Mouse (Mus musculus) stomach, postnatal 0 days (tissue): ENCODE data around the gene Ctsw. TPM values are rescaled to one million over a fixed set of nuclear protein-coding genes. Genes with fewer than 3 reads are reported as not detected.
A peak's percentile ranks its signal among the peaks of the same experiment; 100 is the strongest.

ENCODE experiments used
- ATAC-seq: fragments of 200-750 bp; cut with Nextera tagmentation; 2 replicates; pipeline ENCODE4 v1.8.0; 2017; ENCODE audit not compliant: low FRiP score, low TSS enrichment
- DNase-seq: peaks from one replicate; pipeline ENCODE4 v3.0.0-alpha.2; 2016; ENCODE audit warnings: low spot score
- H3K27ac ChIP-seq: fragments of 300-500 bp; sonication (generic); replicated peaks from 2 replicates; pipeline ENCODE4 v1.5.1; 2014; ENCODE audit warnings: mild to moderate bottlenecking, control low read depth
- H3K27me3 ChIP-seq: fragments of 300-500 bp; sonication (generic); 2 replicates; pipeline ENCODE4 v1.6.1; 2014; ENCODE audit warnings: low read length; ENCODE audit not compliant: control insufficient read depth, insufficient read depth
- H3K36me3 ChIP-seq: fragments of 300-500 bp; sonication (generic); 2 replicates; pipeline ENCODE4 v1.6.1; 2014; ENCODE audit warnings: low read length, mixed read lengths; ENCODE audit not compliant: control insufficient read depth, insufficient read depth
- H3K4me1 ChIP-seq: fragments of 300-500 bp; sonication (generic); replicated peaks from 2 replicates; pipeline ENCODE4 v1.6.1; 2014; ENCODE audit warnings: antibody characterized with exemption; ENCODE audit not compliant: control insufficient read depth, insufficient read depth
- H3K4me2 ChIP-seq: fragments of 300-500 bp; sonication (generic); replicated peaks from 2 replicates; pipeline ENCODE4 v1.6.1; 2014; ENCODE audit warnings: low read depth, mild to moderate bottlenecking, control low read depth, moderate library complexity
- H3K4me3 ChIP-seq: fragments of 300-500 bp; sonication (generic); 2 replicates; pipeline ENCODE4 v1.5.1; 2014; ENCODE audit warnings: low read depth, low read length, control low read depth
- H3K9ac ChIP-seq: fragments of 300-500 bp; sonication (generic); 2 replicates; pipeline ENCODE4 v1.6.1; 2014; ENCODE audit warnings: mild to moderate bottlenecking, low read length, control low read depth, mixed read lengths
- H3K9me3 ChIP-seq: fragments of 300-500 bp; sonication (generic); 2 replicates; pipeline ENCODE4 v1.6.1; 2016; ENCODE audit warnings: low read length; ENCODE audit not compliant: control insufficient read depth
- CTCF ChIP-seq: IDR thresholded peaks from 2 replicates; pipeline ENCODE4 v1.5.1; 2016; ENCODE audit warnings: antibody characterized with exemption, low read depth, mild to moderate bottlenecking, moderate library complexity
- EP300 ChIP-seq: optimal IDR thresholded peaks from 2 replicates; pipeline ENCODE3; 2016; ENCODE audit warnings: antibody characterized with exemption
- WGBS: fragments of 180-500 bp; shearing (Covaris S2); extraction: QIAGEN DNeasy Blood & Tissue Kit; methylation state at CpG from one replicate; pipeline ENCODE4 v1.1.7; 2014; 5-methylcytosine and 5-hydroxymethylcytosine counted together
- polyA plus RNA-seq: library from polyadenylated mRNA; unstranded; fragments of >200 nt; fragmentation: Nextera tagmentation; extraction: Ambion mirVana; gene quantifications from 2 replicates; pipeline ENCODE4 v1.2.1, GENCODE M21; 2015

Gene Ctsw
- polyA plus RNA-seq, 1 experiment from 2014 or later = 0.29 TPM

GRCm38 (mm10) chr19:5486286-5486685 is 18.0 kb upstream of the Ctsw start:
- Histone ChIP-seq H3K27ac (no peak overlapping the region; the same call in 1 of the 2 replicates), H3K4me2 (no peak overlapping the region), H3K4me1 (no peaks in the 10 kb centered on the region), H3K36me3 (peaks cover 13% of the 10 kb centered on the region; the same call in 1 of the 2 replicates), H3K4me3 (no peak overlapping the region), H3K27me3 (no peaks in the 10 kb centered on the region), H3K9ac (no peak overlapping the region), H3K9me3 (no peaks in the 10 kb centered on the region)
- TF ChIP-seq EP300 (no peak), CTCF (no peak)
- ATAC-seq = no peak
- WGBS = 67% methylated on average over 8 of the region's 8 CpGs
- DNase-seq = peak; percentile 64

- TF ChIP-seq CTCF (no peak), EP300 (no peak)
- Histone ChIP-seq H3K4me1 (no peaks in the 10 kb centered on the region), H3K27me3 (no peaks in the 10 kb centered on the region), H3K9me3 (no peaks in the 10 kb centered on the region), H3K27ac (no peak overlapping the region), H3K36me3 (peaks cover 15% of the 10 kb centered on the region; the same call in 1 of the 2 replicates), H3K4me3 (no peak overlapping the region), H3K9ac (no peak overlapping the region), H3K4me2 (no peak overlapping the region)
- no peak for DNase-seq
- 92% methylated on average over 7 of the region's 7 CpGs for WGBS
- no peak for ATAC-seq
Measured at GRCm38 (mm10) chr19:5485821-5486220, 17.5 kb upstream of the Ctsw start.

- WGBS = 78% methylated on average over 8 of the region's 8 CpGs
- Histone ChIP-seq H3K27me3 (no peaks in the 10 kb centered on the region), H3K4me2 (no peak overlapping the region), H3K4me1 (no peaks in the 10 kb centered on the region), H3K4me3 (no peak overlapping the region), H3K9me3 (no peaks in the 10 kb centered on the region), H3K36me3 (peaks cover 17% of the 10 kb centered on the region; the same call in 1 of the 2 replicates), H3K9ac (no peak overlapping the region), H3K27ac (no peak overlapping the region)
- DNase-seq = no peak
- no peak for ATAC-seq
- TF ChIP-seq EP300 (no peak), CTCF (no peak)
Measured at GRCm38 (mm10) chr19:5485371-5485770, 17.1 kb upstream of the Ctsw start.

GRCm38 (mm10) chr19:5484496-5484895 is 16.2 kb upstream of the Ctsw start:
- ATAC-seq = no peak
- Histone ChIP-seq H3K4me1 (no peaks in the 10 kb centered on the region), H3K27me3 (no peaks in the 10 kb centered on the region), H3K4me2 (no peak overlapping the region), H3K36me3 (peaks cover 21% of the 10 kb centered on the region; the same call in 1 of the 2 replicates), H3K9ac (no peak overlapping the region), H3K27ac (no peak overlapping the region), H3K9me3 (no peaks in the 10 kb centered on the region), H3K4me3 (no peak overlapping the region)
- TF ChIP-seq EP300 (no peak), CTCF (no peak)
- WGBS = 89% methylated on average over 5 of the region's 5 CpGs
- DNase-seq = no peak

GRCm38 (mm10) chr19:5483386-5484359 is 15.4 kb upstream of the Ctsw start:
- WGBS = 92% methylated on average over 19 of the region's 19 CpGs
- Histone ChIP-seq H3K36me3 (peaks cover 21% of the 10 kb centered on the region; the same call in 1 of the 2 replicates), H3K9ac (no peak overlapping the region), H3K27me3 (no peaks in the 10 kb centered on the region), H3K4me3 (no peak overlapping the region), H3K4me2 (no peak overlapping the region), H3K27ac (no peak overlapping the region), H3K4me1 (no peaks in the 10 kb centered on the region), H3K9me3 (no peaks in the 10 kb centered on the region)
- TF ChIP-seq EP300 (no peak), CTCF (no peak)
- no peak for DNase-seq
- no peak for ATAC-seq

- H3K9ac ChIP-seq = no peak overlapping the region
- no peak overlapping the region for H3K27ac ChIP-seq
- H3K4me1 ChIP-seq = no peaks in the 10 kb centered on the region; the same call in 1 of the 2 replicates
- H3K4me2 ChIP-seq = no peak overlapping the region
- 92% methylated on average over 10 of the region's 10 CpGs for WGBS
- H3K27me3 ChIP-seq = no peaks in the 10 kb centered on the region
- TF ChIP-seq CTCF = no peak
- no peak for TF ChIP-seq EP300
- H3K36me3 ChIP-seq = peaks cover 21% of the 10 kb centered on the region; the same call in 1 of the 2 replicates
- no peak overlapping the region for H3K4me3 ChIP-seq
- no peak for DNase-seq
- H3K9me3 ChIP-seq = no peaks in the 10 kb centered on the region
- no peak for ATAC-seq
Measured at GRCm38 (mm10) chr19:5481398-5481797, 13.1 kb upstream of the Ctsw start.
